In genomic region chr11:34139296-34139695, GRCm38 (mm10) we compare ENCODE assay signal across 34 mouse cellular contexts. TPM values are rescaled to one million over a fixed set of nuclear protein-coding genes. Genes with fewer than 3 reads are reported as not detected.
DNase-seq lines count a peak whose midpoint lies in the region; ATAC-seq and TF ChIP-seq lines count a peak whose summit lies in the region.
"Had no signal": no experiment of that assay in that cellular context is flagged by ENCODE, and none has a peak within 500 bp of the region (broad histone marks: within the 10 kb centered on the region; RNA-seq: fewer than 3 reads in every experiment).

No protein-coding gene starts in this region.

- no peak overlapping the region for H3K9ac ChIP-seq in hindbrain, embryonic 16.5 days (ENCODE audit: low read depth, low read length)
- H3K9ac ChIP-seq in hindbrain, embryonic 12.5 days = no peak overlapping the region
- no peak overlapping the region for H3K9ac ChIP-seq in neural tube, embryonic 14.5 days (replicated peaks; ENCODE audit: low read depth, low read length)
- H3K9ac ChIP-seq in neural tube, embryonic 15.5 days (replicated peaks) = no peak overlapping the region
- H3K9ac ChIP-seq in forebrain, embryonic 12.5 days = no peak overlapping the region
- H3K9ac ChIP-seq in forebrain, postnatal 0 days = no peak overlapping the region
- H3K9ac ChIP-seq: embryonic facial prominence, embryonic 12.5 days; heart, embryonic 12.5 days; liver, embryonic 14.5 days; stomach, embryonic 15.5 days had no signal

- ATAC-seq in hindbrain, embryonic 16.5 days = peak; percentile 37; the same call in 1 of the 2 replicates
- ATAC-seq in hindbrain, embryonic 12.5 days (ENCODE audit: low FRiP score) = no peak
- ATAC-seq in neural tube, embryonic 14.5 days (ENCODE audit: low read depth) = peak; percentile 61
- ATAC-seq in neural tube, embryonic 15.5 days (ENCODE audit: low FRiP score) = no peak
- ATAC-seq in forebrain, embryonic 12.5 days (ENCODE audit: low FRiP score) = peak; percentile 64; the same call in 1 of the 2 replicates
- peak; percentile 59; the same call in 1 of the 2 replicates for ATAC-seq in forebrain, postnatal 0 days
- ATAC-seq: activated CD4-positive, CD25-positive, alpha-beta regulatory T cell, adult 4 months had no signal

- no peak for TF ChIP-seq CTCF in forebrain, postnatal 0 days (IDR thresholded peaks at IDR 0.05; ENCODE audit: low read depth)

- H3K4me1 ChIP-seq in hindbrain, embryonic 16.5 days (ENCODE audit: control insufficient read depth, insufficient read depth, low read depth, low read length) = no peaks in the 10 kb centered on the region
- no peaks in the 10 kb centered on the region for H3K4me1 ChIP-seq in hindbrain, embryonic 12.5 days
- no peaks in the 10 kb centered on the region for H3K4me1 ChIP-seq in neural tube, embryonic 14.5 days (ENCODE audit: control insufficient read depth, insufficient read depth, low read length)
- no peaks in the 10 kb centered on the region for H3K4me1 ChIP-seq in neural tube, embryonic 15.5 days
- no peaks in the 10 kb centered on the region for H3K4me1 ChIP-seq in forebrain, embryonic 12.5 days
- H3K4me1 ChIP-seq in forebrain, postnatal 0 days (ENCODE audit: insufficient read depth) = no peaks in the 10 kb centered on the region
- H3K4me1 ChIP-seq: embryonic facial prominence, embryonic 12.5 days; heart, embryonic 12.5 days; stomach, embryonic 15.5 days had no signal

- WGBS in hindbrain, embryonic 16.5 days = 63% methylated on average over 8 of the region's 8 CpGs
- 82% methylated on average over 8 of the region's 8 CpGs for WGBS in hindbrain, embryonic 12.5 days
- 67% methylated on average over 8 of the region's 8 CpGs for WGBS in neural tube, embryonic 14.5 days
- WGBS in neural tube, embryonic 15.5 days = 62% methylated on average over 8 of the region's 8 CpGs
- WGBS in forebrain, embryonic 12.5 days = 45% methylated on average over 8 of the region's 8 CpGs
- WGBS in forebrain, postnatal 0 days = 23% methylated on average over 8 of the region's 8 CpGs

- H3K27ac ChIP-seq in hindbrain, embryonic 16.5 days (ENCODE audit: low read depth, low read length) = no peak overlapping the region
- H3K27ac ChIP-seq in hindbrain, embryonic 12.5 days = no peak overlapping the region
- H3K27ac ChIP-seq in neural tube, embryonic 14.5 days (ENCODE audit: low read depth, low read length) = no peak overlapping the region
- no peak overlapping the region for H3K27ac ChIP-seq in neural tube, embryonic 15.5 days (replicated peaks)
- H3K27ac ChIP-seq in forebrain, embryonic 12.5 days = no peak overlapping the region
- no peak overlapping the region for H3K27ac ChIP-seq in forebrain, postnatal 0 days (ENCODE audit: low read depth, low read length)
- H3K27ac ChIP-seq: embryonic facial prominence, embryonic 12.5 days; heart, adult 2 months; kidney, postnatal 0 days; liver, embryonic 14.5 days; macrophage; stomach, embryonic 15.5 days had no signal

- H3K36me3 ChIP-seq in hindbrain, embryonic 16.5 days (ENCODE audit: control insufficient read depth, insufficient read depth, low read length) = no peaks in the 10 kb centered on the region
- no peaks in the 10 kb centered on the region for H3K36me3 ChIP-seq in hindbrain, embryonic 12.5 days
- H3K36me3 ChIP-seq in neural tube, embryonic 14.5 days (ENCODE audit: control insufficient read depth, insufficient read depth, low read length) = no peaks in the 10 kb centered on the region
- H3K36me3 ChIP-seq in neural tube, embryonic 15.5 days = no peaks in the 10 kb centered on the region
- no peaks in the 10 kb centered on the region for H3K36me3 ChIP-seq in forebrain, embryonic 12.5 days (replicated peaks)
- no peaks in the 10 kb centered on the region for H3K36me3 ChIP-seq in forebrain, postnatal 0 days (ENCODE audit: insufficient read depth)
- H3K36me3 ChIP-seq: embryonic facial prominence, embryonic 12.5 days; heart, embryonic 12.5 days; stomach, embryonic 15.5 days had no signal

- H3K4me2 ChIP-seq in hindbrain, embryonic 16.5 days (ENCODE audit: low read length) = no peak overlapping the region
- H3K4me2 ChIP-seq in hindbrain, embryonic 12.5 days (replicated peaks) = no peak overlapping the region
- H3K4me2 ChIP-seq in neural tube, embryonic 14.5 days (ENCODE audit: low read depth, low read length) = no peak overlapping the region
- H3K4me2 ChIP-seq in neural tube, embryonic 15.5 days = no peak overlapping the region
- H3K4me2 ChIP-seq in forebrain, embryonic 12.5 days = no peak overlapping the region
- H3K4me2 ChIP-seq in forebrain, postnatal 0 days (ENCODE audit: low read depth) = no peak overlapping the region
- H3K4me2 ChIP-seq: embryonic facial prominence, embryonic 12.5 days; heart, embryonic 12.5 days; stomach, embryonic 15.5 days had no signal

- H3K4me3 ChIP-seq in hindbrain, embryonic 16.5 days (ENCODE audit: low read length) = no peak overlapping the region
- no peak overlapping the region for H3K4me3 ChIP-seq in hindbrain, embryonic 12.5 days
- H3K4me3 ChIP-seq in neural tube, embryonic 14.5 days (ENCODE audit: low read depth, low read length) = no peak overlapping the region
- H3K4me3 ChIP-seq in neural tube, embryonic 15.5 days (replicated peaks) = no peak overlapping the region
- H3K4me3 ChIP-seq in forebrain, embryonic 12.5 days (replicated peaks) = no peak overlapping the region
- H3K4me3 ChIP-seq in forebrain, postnatal 0 days (ENCODE audit: low read depth, low read length) = no peak overlapping the region
- H3K4me3 ChIP-seq: embryonic facial prominence, embryonic 12.5 days; heart, adult 2 months; heart, embryonic 12.5 days; stomach, embryonic 15.5 days had no signal

- peak; percentile 18 for DNase-seq in forebrain, postnatal 0 days
- no peak for DNase-seq in embryo, embryonic 9.5 days (ENCODE audit: extremely low spot score)
- no peak for DNase-seq in right cerebral cortex, adult 18-20 months
- DNase-seq: adrenal gland, adult 2 months; adrenal gland, postnatal 36 days; cerebellum, adult 9-10 months; cerebellum, postnatal 36 days; heart, adult 2 months; kidney, adult 18-20 months; kidney, postnatal 4 days; layer of hippocampus, postnatal 36 days; liver; lung, adult 2 months; lung, postnatal 10 days had no signal

- H3K27me3 ChIP-seq in hindbrain, embryonic 16.5 days (replicated peaks; ENCODE audit: control insufficient read depth, insufficient read depth, low read length) = no peaks in the 10 kb centered on the region
- H3K27me3 ChIP-seq in hindbrain, embryonic 12.5 days = no peaks in the 10 kb centered on the region
- no peaks in the 10 kb centered on the region for H3K27me3 ChIP-seq in neural tube, embryonic 14.5 days (ENCODE audit: control insufficient read depth, insufficient read depth, low read length)
- no peaks in the 10 kb centered on the region for H3K27me3 ChIP-seq in neural tube, embryonic 15.5 days (replicated peaks)
- peaks cover 66% of the 10 kb centered on the region for H3K27me3 ChIP-seq in forebrain, embryonic 12.5 days
- H3K27me3 ChIP-seq in forebrain, postnatal 0 days (ENCODE audit: insufficient read depth, low read length) = peaks cover 8% of the 10 kb centered on the region; the same call in 1 of the 2 replicates
- H3K27me3 ChIP-seq: embryonic facial prominence, embryonic 12.5 days; heart, embryonic 12.5 days; stomach, embryonic 15.5 days had no signal

- no peaks in the 10 kb centered on the region for H3K9me3 ChIP-seq in hindbrain, embryonic 16.5 days (ENCODE audit: control insufficient read depth, low read length)
- no peaks in the 10 kb centered on the region for H3K9me3 ChIP-seq in hindbrain, embryonic 12.5 days (replicated peaks)
- H3K9me3 ChIP-seq in neural tube, embryonic 14.5 days (ENCODE audit: control insufficient read depth, low read length) = no peaks in the 10 kb centered on the region
- H3K9me3 ChIP-seq in neural tube, embryonic 15.5 days (replicated peaks) = no peaks in the 10 kb centered on the region
- H3K9me3 ChIP-seq in forebrain, embryonic 12.5 days = no peaks in the 10 kb centered on the region
- H3K9me3 ChIP-seq in forebrain, postnatal 0 days (ENCODE audit: low read length) = no peaks in the 10 kb centered on the region
- H3K9me3 ChIP-seq: embryonic facial prominence, embryonic 12.5 days; heart, embryonic 12.5 days; stomach, embryonic 15.5 days had no signal

RNA-seq across cellular contexts. Expression of gene 4930469K13Rik, which starts 40.9 kb away (rescaled TPM):
- 7.9 and 9.6 TPM in 2 replicates for polyA plus RNA-seq in hindbrain, embryonic 16.5 days (2015; fragmentation: Nextera tagmentation; extraction: Ambion mirVana)
- polyA plus RNA-seq in hindbrain, embryonic 12.5 days (2016; fragmentation: Nextera tagmentation; extraction: Ambion mirVana) = 4.0 and 9.8 TPM in 2 replicates
- polyA plus RNA-seq in neural tube, embryonic 14.5 days (2014; fragmentation: Nextera tagmentation; extraction: Ambion mirVana) = 35.2 and 41.4 TPM in 2 replicates
- 22.9 and 24.1 TPM in 2 replicates for polyA plus RNA-seq in neural tube, embryonic 15.5 days (2015; fragmentation: Nextera tagmentation; extraction: Ambion mirVana)
- not detected in 2 replicates for polyA plus RNA-seq in forebrain, embryonic 12.5 days (2016; fragmentation: Nextera tagmentation; extraction: Ambion mirVana)
- total RNA-seq in forebrain, postnatal 0 days (2014; rRNA removed) = not detected in 2 replicates
- not detected in 2 replicates for polyA plus RNA-seq in forebrain, postnatal 0 days (2015; fragmentation: Nextera tagmentation; extraction: Ambion mirVana)
- total RNA-seq: adrenal gland, adult 2 months; adrenal gland, postnatal 36 days; gastrocnemius, adult 8-10 months; gastrocnemius, postnatal 4 days; heart, adult 2 months; hematopoietic stem cell, adult 5-6 weeks; layer of hippocampus, postnatal 36 days; left cerebral cortex, postnatal 14 days; megakaryocyte-erythroid progenitor cell, adult 5-6 weeks; monocyte, adult 5-6 weeks; neutrophil, adult 5-6 weeks had no signal
- polyA plus RNA-seq: adrenal gland, adult 2 months; embryonic facial prominence, embryonic 12.5 days; heart, adult 2 months; heart, embryonic 12.5 days; heart, postnatal 0 days; kidney, postnatal 0 days; liver, embryonic 14.5 days; lung, adult 2 months; macrophage had no signal

Comparison
In these comparisons a context has a peak if more than half of its experiments do, and no peak if none do; other contexts are left out.
1. ATAC-seq: peak in hindbrain, embryonic 16.5 days (single experiment), neural tube, embryonic 14.5 days (single experiment), forebrain, embryonic 12.5 days (single experiment) and forebrain, postnatal 0 days (single experiment); none in hindbrain, embryonic 12.5 days (single experiment) and neural tube, embryonic 15.5 days (single experiment).